Mouse (Mus musculus) heart, embryonic 14.5 days (tissue): ENCODE measurements at regions not wholly inside any gene's neighbourhood (a gene's known extent, or its start where the extent isn't known, plus 50 kb on each side); places are given as distances from the start of the nearest gene placed in this dataset.

Source experiments
- ATAC-seq: fragments of 200-750 bp; cut with Nextera tagmentation; 2 replicates; pipeline ENCODE4 v1.8.0; 2017; ENCODE audit warnings: low read depth, moderate TSS enrichment; ENCODE audit not compliant: insufficient number of reproducible peaks, insufficient read depth, low FRiP score
- H3K27ac ChIP-seq, 2 experiments: fragments of 200-500 bp in 1 of 2; fragments of 300-500 bp in 1 of 2; sonication (generic) in 1 of 2; replicated peaks in 1 of 2; 2 replicates each; pipeline ENCODE4 v1.5.1; 2012 to 2014; ENCODE audit warnings: low read depth in 2 of 2, low read length in 2 of 2, control low read depth in 1 of 2, mild to moderate bottlenecking in 1 of 2, mixed read lengths in 1 of 2; ENCODE audit not compliant: control insufficient read depth in 1 of 2, insufficient read depth in 1 of 2
- H3K27me3 ChIP-seq: fragments of 300-500 bp; sonication (generic); 2 replicates; pipeline ENCODE4 v1.6.1; 2014; ENCODE audit warnings: mild to moderate bottlenecking, low read length, control low read depth; ENCODE audit not compliant: control insufficient read depth, insufficient read depth
- H3K36me3 ChIP-seq: fragments of 300-500 bp; sonication (generic); 2 replicates; pipeline ENCODE4 v1.6.1; 2014; ENCODE audit warnings: mild to moderate bottlenecking, control low read depth, low read length, mixed read lengths; ENCODE audit not compliant: control insufficient read depth, insufficient read depth
- H3K4me1 ChIP-seq, 2 experiments: fragments of 200-500 bp in 1 of 2; fragments of 300-500 bp in 1 of 2; sonication (generic) in 1 of 2; 2 replicates each; pipeline ENCODE4 v1.6.1; 2012 to 2014; ENCODE audit warnings: low read length in 2 of 2, control low read depth in 1 of 2, mixed read lengths in 1 of 2; ENCODE audit not compliant: control insufficient read depth in 2 of 2, insufficient read depth in 2 of 2
- H3K4me2 ChIP-seq: fragments of 300-500 bp; sonication (generic); 2 replicates; pipeline ENCODE4 v1.6.1; 2014; ENCODE audit warnings: mild to moderate bottlenecking, low read length
- H3K4me3 ChIP-seq, 2 experiments: fragments of 200-500 bp in 1 of 2; fragments of 300-500 bp in 1 of 2; sonication (generic) in 1 of 2; 2 replicates each; pipeline ENCODE4 v1.5.1; 2012 to 2014; ENCODE audit warnings: low read length in 2 of 2, mild to moderate bottlenecking in 2 of 2, control low read depth in 1 of 2, low read depth in 1 of 2, moderate library complexity in 1 of 2; ENCODE audit not compliant: control insufficient read depth in 1 of 2, insufficient read depth in 1 of 2
- H3K9ac ChIP-seq: fragments of 300-500 bp; sonication (generic); 2 replicates; pipeline ENCODE4 v1.6.1; 2014; ENCODE audit warnings: mild to moderate bottlenecking, low read length
- H3K9me3 ChIP-seq: fragments of 300-500 bp; sonication (generic); 2 replicates; pipeline ENCODE4 v1.6.1; 2016; ENCODE audit warnings: low read length, control low read depth; ENCODE audit not compliant: control insufficient read depth
- WGBS: fragments of 180-500 bp; shearing (Covaris S2); extraction: QIAGEN DNeasy Blood & Tissue Kit; methylation state at CpG from one replicate; pipeline ENCODE4 v1.1.7; 2014; 5-methylcytosine and 5-hydroxymethylcytosine counted together

DNA sequence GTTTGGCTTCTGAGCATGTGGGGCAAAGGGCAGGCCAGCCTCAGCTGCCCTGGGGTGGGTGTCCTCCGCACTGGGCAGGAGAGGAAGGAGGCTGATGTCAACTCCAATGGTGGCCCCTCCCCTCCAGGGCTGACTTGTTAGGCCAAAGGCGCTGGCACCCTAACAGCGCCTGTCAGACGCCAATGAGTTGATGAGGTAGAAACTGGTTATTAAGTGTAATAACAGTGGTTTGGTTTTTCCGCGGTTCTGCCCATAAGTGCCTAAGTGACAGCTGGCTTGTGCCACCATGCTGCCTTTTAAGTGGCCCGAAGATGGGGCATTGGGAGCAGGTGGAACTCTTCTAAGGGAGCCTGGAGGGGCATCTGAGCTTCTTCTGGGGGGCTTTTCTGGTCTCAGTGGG, 74.5 kb upstream of the 4931429L15Rik start:
- no peak for ATAC-seq
- WGBS, result 78% methylated on average over 7 of the region's 7 CpGs
- Histone ChIP-seq H3K36me3 (no peaks in the 10 kb centered on the region), H3K27ac (no peak overlapping the region), H3K4me2 (no peak overlapping the region), H3K9me3 (no peaks in the 10 kb centered on the region), H3K9ac (no peak overlapping the region), H3K4me1 (no peaks in the 10 kb centered on the region), H3K27me3 (peaks cover 79% of the 10 kb centered on the region), H3K4me3 (no peak overlapping the region)

DNA sequence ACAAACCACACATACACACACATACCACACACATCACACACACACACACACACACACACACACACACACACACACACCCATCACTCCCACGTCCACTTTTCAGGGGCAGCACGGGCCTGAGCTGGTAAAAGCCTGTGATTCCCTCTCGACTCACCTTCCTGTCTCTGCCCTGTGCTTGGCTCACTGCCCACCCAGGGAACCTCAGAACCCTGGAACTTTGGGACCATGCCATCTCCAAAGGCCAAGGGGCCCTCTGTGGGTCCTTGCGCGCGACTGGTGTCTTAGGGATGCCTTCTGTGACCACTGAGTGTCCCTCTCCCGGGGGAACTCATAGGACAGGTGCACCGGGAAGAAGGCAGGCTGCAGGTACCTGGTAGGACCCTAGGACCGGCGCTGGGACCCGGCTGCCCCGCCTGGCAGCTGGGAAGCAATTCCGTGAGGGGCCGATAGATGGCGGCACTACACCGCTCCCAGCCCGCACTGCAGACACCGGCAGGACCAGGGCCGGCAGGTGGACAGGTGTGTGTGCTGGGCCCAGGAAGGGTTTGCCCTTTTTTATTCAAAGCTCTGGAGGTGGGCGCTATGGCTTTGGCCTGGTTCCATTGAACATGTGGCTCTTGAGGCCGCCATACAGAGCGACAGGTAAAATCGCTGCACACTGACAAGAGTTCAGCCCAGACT, 73.0 kb upstream of the 4931429L15Rik start:
- ATAC-seq, result no peak
- no peak overlapping the region for H3K4me3 ChIP-seq
- H3K27me3 ChIP-seq, result peaks cover 76% of the 10 kb centered on the region
- 6% methylated on average over 23 of the region's 23 CpGs for WGBS
- no peaks in the 10 kb centered on the region; a peak in 1 of 4 replicates for H3K4me1 ChIP-seq
- H3K9ac ChIP-seq, result no peak overlapping the region
- no peak overlapping the region for H3K4me2 ChIP-seq
- no peaks in the 10 kb centered on the region for H3K36me3 ChIP-seq
- H3K9me3 ChIP-seq, result no peaks in the 10 kb centered on the region
- no peak overlapping the region for H3K27ac ChIP-seq

DNA sequence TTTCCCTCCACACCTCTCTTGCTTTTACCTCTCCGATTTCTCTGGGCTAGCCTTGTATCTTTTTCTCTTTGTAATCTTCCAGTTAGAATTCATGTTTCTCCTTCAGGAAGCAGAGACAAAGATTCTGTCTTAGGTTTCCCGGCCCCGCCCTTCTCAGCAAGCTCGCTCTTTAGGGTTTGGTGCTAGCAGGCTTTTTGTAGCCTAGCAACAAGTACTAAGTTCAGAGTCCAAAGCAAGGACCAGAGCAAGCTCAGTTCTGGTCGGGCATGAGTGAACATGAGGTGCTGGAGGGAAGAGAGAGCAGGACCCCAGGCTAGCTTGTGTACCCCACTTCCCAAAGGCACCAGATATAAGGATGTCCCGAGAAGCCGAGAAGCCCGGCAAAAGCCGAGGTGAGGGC, 70.0 kb upstream of the 4931429L15Rik start:
- H3K4me1 ChIP-seq, result no peaks in the 10 kb centered on the region; a peak in 1 of 4 replicates
- H3K36me3 ChIP-seq, result no peaks in the 10 kb centered on the region
- WGBS, result 16% methylated on average over 9 of the region's 9 CpGs
- H3K4me3 ChIP-seq, result peak overlapping the region; percentile 27 to 37; a peak in 3 of 4 replicates
- no peak overlapping the region for H3K27ac ChIP-seq
- no peak for ATAC-seq
- H3K27me3 ChIP-seq, result peaks cover 47% of the 10 kb centered on the region
- H3K9ac ChIP-seq, result no peak overlapping the region
- H3K9me3 ChIP-seq, result no peaks in the 10 kb centered on the region
- peak overlapping the region; percentile 56 for H3K4me2 ChIP-seq

DNA sequence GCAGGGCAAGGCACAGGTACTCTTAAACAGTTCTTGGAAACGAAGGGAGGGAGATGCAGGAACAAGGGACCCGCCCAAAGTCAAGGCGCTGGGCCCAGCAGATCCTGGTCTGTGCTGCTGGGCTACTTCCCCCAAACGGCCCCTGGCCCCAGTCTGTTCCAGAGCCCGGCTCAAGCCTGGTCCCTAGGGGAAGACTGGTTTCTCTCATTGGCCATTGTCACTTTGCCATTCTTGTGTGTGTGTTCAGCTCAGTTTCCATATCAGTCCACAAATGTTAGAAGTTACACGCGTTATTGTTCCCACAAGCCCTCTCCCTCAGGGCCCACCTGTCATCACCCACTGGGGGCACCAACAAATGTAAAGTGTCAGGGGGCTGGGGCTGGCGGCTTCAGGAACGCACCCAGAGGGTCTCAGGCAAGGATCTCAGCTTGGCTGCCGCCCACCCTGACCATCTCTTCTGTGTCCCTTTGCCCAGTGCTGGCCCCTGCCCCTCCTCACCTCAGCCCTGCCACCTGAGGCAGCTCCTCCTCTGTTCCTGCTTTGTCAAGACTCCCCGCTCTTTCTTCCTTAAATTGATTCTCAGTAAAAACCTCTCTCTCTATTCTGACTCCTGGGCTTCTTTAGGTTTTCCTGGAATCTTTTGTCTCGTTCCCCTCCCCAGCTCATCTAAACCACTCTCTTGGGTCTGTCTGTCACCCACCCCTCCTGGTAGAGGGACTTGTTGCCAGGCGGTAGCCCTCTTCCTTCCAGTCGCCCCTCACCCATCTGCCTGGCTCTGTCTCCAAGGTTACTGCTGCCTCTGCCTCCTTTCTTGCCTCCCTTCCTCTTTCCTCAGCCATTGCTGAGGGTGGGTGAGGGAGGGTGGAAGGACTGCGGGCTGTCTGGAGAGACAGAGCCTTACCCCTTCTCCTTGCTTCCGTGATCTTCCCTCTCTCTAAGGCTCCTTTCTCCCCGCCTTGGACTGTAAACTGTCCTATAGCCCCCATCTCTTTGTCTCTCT, 69.2 kb upstream of the 4931429L15Rik start:
- Histone ChIP-seq H3K27ac (no peak overlapping the region), H3K4me2 (peak overlapping the region; percentile 56), H3K36me3 (no peaks in the 10 kb centered on the region), H3K9me3 (no peaks in the 10 kb centered on the region), H3K9ac (no peak overlapping the region), H3K4me3 (peak overlapping the region; percentile 27 to 37), H3K27me3 (peaks cover 39% of the 10 kb centered on the region), H3K4me1 (no peaks in the 10 kb centered on the region; a peak in 1 of 4 replicates)
- no peak for ATAC-seq
- WGBS, result 26% methylated on average over 17 of the region's 17 CpGs

DNA sequence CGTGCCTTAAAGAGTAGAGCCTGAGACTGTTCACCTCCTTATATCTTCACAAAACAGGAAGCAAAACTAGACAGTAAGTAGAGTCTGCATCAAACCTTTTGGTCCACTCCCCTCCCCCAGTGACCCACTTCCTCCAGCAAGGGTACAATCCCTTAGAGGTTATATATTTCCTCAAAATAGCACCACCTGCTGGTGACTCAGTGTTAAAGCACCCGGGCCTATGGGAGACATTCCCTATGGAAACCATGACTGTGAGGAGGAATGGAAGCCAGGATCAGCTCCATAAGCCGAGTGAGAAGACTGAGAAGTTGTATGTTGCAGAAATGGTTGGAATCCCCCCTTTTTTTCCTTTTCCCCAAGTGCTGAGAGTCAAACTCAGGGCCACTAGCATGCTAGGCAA, 66.5 kb upstream of the 4931429L15Rik start:
- Histone ChIP-seq H3K4me3 (no peak overlapping the region), H3K4me1 (peaks cover 0 to 2% of the 10 kb centered on the region in 2 experiments; a peak in 1 of 4 replicates), H3K36me3 (no peaks in the 10 kb centered on the region), H3K27me3 (peaks cover 18% of the 10 kb centered on the region), H3K9me3 (no peaks in the 10 kb centered on the region), H3K9ac (no peak overlapping the region), H3K27ac (no peak overlapping the region), H3K4me2 (no peak overlapping the region)
- ATAC-seq, result no peak
- 90% methylated on average over 3 of the region's 3 CpGs for WGBS

DNA sequence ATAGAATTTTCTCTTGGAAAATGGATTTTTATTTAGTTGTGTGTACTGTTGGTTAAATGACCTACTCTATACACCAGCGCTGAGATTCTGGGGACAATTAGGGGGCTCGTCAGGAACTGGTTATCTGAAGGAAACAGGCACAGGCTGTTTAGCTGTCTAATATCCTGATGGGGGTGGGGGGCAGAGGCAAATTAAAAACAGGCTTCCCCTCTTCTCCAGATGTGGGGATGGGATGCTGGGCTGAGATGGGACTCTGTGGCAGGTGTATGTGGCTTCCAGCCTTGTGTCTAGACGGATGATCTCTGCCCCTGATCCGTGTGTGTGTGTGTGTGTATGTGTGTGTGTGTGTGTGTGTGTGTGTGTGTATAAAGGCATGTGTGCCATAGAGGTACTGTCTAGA, 61.6 kb upstream of the 4931429L15Rik start:
- no peak overlapping the region for H3K4me3 ChIP-seq
- 62% methylated on average over 4 of the region's 4 CpGs for WGBS
- no peak overlapping the region for H3K4me2 ChIP-seq
- H3K27ac ChIP-seq, result no peak overlapping the region
- no peak overlapping the region for H3K9ac ChIP-seq
- H3K9me3 ChIP-seq, result no peaks in the 10 kb centered on the region
- peaks cover 0 to 14% of the 10 kb centered on the region in 2 experiments; a peak in 1 of 4 replicates for H3K4me1 ChIP-seq
- H3K36me3 ChIP-seq, result no peaks in the 10 kb centered on the region
- H3K27me3 ChIP-seq, result no peaks in the 10 kb centered on the region
- peak; percentile 61; the same call in 1 of the 2 replicates for ATAC-seq

DNA sequence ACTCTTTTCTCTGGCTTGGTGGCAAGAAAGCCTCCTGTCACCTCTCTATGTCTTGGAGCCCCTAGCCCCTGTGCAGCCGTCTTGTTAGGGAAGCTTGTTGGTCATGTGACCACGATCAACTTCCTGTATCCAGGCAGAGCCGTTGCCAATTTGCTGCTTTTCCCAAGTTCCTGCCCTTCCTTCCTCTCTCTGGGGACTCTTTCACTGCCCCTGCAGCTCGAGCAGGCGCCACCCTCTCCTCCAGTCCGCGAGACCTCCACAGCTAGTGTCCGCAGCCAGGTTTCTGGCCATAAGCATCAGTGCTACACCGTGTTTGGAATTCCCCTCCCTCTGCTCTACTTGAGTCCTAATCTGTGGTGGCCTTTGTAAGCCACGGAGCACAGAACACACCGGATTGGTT, 59.7 kb upstream of the 4931429L15Rik start:
- WGBS, result 55% methylated on average over 11 of the region's 11 CpGs
- Histone ChIP-seq H3K27ac (no peak overlapping the region), H3K4me2 (peak overlapping the region; percentile 30; the same call in 1 of the 2 replicates), H3K9me3 (no peaks in the 10 kb centered on the region), H3K9ac (no peak overlapping the region), H3K36me3 (no peaks in the 10 kb centered on the region), H3K27me3 (no peaks in the 10 kb centered on the region), H3K4me1 (peaks cover 0 to 14% of the 10 kb centered on the region in 2 experiments; a peak in 1 of 4 replicates), H3K4me3 (peak overlapping the region in 1 of 2 experiments; percentile 16; a peak in 1 of 4 replicates)
- no peak for ATAC-seq
